Mouse (Mus musculus): ENCODE data around the gene Ifitm6. TPM values are rescaled to one million over a fixed set of nuclear protein-coding genes. Genes with fewer than 3 reads are reported as not detected.
A peak's percentile ranks its signal among the peaks of the same experiment; 100 is the strongest.

Ifitm6 gene
- total RNA-seq, 2 experiments from 2014 or later, result not detected

DNA sequence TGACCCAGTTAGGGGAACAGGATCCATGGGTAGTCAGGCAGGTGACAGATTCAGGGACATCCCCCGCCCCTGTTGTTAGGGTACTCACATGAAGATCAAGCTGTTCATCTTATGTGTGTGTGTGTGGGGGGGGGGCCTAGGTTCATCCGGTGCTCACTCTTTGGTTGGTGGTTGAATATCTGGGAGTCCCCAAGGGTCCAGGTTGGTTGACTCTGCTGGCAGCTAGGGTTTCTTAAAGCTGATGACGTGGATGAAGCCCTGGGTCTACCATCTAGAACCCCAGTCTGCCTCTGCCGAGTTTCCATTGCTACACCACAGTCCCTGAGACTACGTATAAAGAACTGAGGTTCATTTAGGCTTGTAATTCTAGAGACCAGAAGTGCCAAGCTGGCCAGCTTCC lies 1.3 kb upstream of the Ifitm6 start:
- DNase-seq (ENCODE audit: extremely low spot score in 1 of 2, low spot score in 2 of 2), result no peak
- intact Hi-C loops (cut with DNase I), result no loop called here

DNA sequence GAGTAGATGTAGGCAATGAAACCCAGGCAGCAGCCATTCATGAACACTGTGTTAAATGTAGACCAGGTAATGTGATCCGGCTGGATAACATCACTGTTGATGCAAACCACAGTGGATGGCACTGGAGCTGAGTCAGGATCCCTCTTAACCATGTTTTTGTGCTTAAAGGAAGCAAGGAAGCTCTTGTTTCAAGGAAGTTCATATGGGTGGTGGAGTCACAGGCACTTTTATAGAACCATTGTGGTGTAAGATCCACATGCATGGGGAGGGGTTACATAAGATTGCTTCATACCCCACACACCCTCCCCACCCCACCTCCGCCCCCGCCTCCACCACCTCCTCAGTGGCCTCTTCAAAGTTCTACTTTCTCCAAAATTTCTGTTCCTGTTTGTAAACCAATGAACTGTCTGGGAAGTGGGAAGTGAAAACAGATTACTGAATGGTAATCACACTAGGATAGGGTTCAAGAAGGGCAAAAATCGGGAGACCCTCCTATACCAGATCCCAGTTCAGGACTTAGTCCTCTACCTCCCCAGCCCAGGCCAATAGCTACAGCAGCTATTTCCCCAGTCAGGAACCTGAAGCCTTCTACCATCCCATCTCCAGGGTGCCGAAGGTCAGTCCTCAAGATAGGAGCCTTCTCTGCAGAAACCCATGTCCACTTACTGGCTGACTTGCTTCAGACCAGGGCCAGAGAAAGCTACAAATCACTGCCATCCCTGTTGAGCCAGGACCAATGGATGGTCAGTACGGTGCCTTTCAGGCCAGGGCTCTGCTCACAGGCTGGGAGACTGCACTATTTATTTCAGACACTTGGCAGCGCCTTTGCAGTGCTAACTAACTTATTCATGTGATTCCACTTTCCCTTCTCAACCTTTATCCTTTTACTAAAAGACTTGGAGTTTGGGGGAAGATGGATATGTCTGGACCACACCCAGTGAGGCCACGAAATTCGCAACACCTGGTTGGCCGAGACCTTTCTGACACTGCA lies 722 bp downstream of the Ifitm6 start:
- DNase-seq (ENCODE audit: extremely low spot score in 1 of 2, low spot score in 2 of 2), result no peak
- intact Hi-C loops (cut with DNase I), result no loop called here

DNA sequence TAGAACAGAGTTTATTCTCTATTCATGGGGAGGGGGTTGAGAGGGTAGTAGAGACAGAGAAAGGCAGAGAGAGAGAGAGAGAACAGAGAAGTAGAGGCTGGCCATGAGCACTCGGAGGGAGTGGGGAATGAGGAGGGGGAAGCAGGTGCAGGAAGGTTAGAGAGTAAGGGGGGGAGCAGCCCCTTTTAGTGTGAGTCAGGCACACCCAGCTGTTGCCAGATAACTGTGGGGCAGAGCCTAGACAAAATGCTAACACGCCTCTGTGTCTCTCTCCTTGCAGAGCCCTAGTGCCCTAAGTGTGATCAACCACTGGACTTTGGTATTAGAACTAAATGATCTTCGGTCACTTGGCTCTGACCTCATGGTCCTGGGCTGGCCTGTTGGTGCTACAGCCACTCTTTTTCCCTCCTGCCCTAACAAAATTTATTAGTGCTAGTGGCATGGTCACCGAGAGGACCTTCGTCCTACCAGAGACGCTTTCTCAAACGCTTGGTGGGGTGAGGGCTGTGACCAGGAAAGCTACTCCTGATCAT lies 6.4 kb downstream of the Ifitm6 start:
- DNase-seq (ENCODE audit: extremely low spot score in 1 of 2, low spot score in 2 of 2), result no peak
- intact Hi-C loops (cut with DNase I), result no loop called here

DNA sequence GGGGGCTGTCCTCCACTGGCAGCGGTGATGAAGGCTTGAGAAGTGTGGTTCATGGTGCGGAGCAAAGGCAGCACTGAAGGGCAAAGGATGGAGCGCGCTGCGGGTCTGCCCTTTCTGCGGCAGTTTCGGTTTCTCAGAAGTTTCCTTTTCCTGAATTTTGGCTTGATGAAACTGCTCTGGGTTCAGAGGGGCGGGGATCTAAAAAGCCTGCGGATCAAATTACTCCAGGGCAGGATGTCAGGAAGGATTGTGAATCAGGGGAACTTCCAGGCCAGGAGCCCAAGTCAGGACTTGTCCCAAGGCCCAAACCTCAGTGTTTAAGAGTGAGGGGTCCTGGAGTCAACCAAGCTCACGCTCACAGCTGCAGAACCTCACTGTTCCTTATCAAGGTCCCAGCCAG lies 7.1 kb downstream of the Ifitm6 start, which contains the start of gene Ifitm3:
TSS of gene Ifitm3 (minus strand) at position 178 of the 400 bp plus-strand sequence.
- intact Hi-C loops (cut with DNase I), result no loop called here
- peak in 1 of 2 experiments; percentile 38 for DNase-seq (ENCODE audit: extremely low spot score in 1 of 2, low spot score in 2 of 2)

DNA sequence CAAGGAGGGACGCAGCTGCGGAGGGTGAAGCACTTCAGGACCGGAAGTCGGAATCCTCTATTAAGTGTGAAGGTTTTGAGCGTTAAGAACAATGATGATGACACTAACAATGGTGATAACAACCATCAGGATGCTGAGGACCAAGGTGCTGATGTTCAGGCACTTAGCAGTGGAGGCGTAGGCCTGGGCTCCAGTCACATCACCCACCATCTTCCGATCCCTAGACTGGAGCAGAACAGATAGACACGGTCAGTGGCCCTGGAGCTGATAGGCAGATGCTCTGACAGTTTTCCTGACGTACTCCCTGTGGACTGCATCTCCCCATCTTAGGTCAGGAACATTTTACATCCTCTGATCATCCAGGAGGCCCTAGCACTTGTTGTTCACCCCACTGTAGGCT lies 8.1 kb downstream of the Ifitm6 start:
- intact Hi-C loops (cut with DNase I), result loop anchor here (2.0 to 5.0 kb wide), 2 partner anchors 39 to 52 kb away; partner anchors contain the start of genes Gm45717 and Ifitm2
- DNase-seq (ENCODE audit: extremely low spot score in 1 of 2, low spot score in 2 of 2), result no peak

DNA sequence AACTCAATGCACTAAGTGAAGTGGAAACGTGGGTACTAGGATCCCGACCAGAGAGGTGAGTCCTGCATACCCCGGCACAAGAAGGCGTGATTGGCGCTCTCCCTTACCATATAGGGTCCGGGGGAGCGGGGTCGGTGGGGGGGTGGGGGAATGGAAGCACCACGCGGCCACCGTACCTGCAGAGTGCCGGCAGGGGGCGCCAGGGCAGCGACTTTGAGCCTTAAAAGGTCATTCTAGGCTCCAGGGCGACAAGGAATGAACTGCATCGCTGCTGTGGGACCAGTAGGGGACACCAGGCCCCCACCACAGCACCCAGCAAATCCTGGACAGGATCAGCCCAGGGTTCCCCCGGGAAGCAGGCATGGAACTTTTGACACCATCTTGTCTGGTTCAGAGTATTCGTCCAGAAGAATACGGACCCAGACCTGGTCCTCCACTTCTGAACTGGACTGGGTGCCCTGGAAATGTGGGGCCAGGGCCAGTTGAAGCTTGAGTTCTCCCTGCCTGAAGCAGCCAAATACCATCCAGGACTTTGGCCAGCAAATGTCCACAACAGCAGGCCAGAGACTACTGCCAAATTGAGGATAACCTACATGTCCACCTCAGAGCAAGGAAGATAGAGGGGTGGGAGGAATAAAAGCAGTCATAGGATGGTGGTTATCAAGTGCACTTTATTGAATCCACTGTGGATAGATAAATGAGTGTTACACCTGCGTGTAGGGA lies 8.6 kb downstream of the Ifitm6 start:
- peak; percentile 40 to 85 for DNase-seq (ENCODE audit: extremely low spot score in 1 of 2, low spot score in 2 of 2)
- intact Hi-C loops (cut with DNase I), result loop anchor here (2.0 to 5.0 kb wide), 2 partner anchors 40 to 52 kb away; partner anchors contain the start of genes Gm45717 and Ifitm2

DNA sequence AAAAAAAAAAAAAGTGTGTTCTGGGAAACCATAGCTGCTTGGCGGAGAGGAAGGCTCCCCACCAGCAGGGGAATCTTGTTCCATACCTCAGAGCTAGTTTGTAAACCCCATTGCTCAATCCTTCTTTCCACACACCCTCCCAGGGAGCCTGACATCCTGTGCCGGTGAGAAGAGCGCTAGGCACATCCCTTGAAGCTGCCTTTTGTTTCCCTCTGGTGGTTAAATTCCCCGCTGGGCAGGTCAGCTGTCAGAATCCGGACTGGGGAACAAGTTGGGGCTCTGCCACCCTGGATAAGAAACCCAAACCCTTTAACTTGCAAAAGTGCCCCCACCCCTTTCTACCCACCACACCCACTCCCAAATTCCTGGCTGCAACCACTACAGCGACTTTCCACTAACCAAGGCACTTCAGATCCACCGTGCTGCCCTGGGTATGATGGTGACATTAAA lies 9.4 kb downstream of the Ifitm6 start:
- peak in 1 of 2 experiments; percentile 38 for DNase-seq (ENCODE audit: extremely low spot score in 1 of 2, low spot score in 2 of 2)
- intact Hi-C loops (cut with DNase I), result loop anchor here (2.0 to 5.0 kb wide), 2 partner anchors 40 to 51 kb away; partner anchors contain the start of genes Gm45717 and Ifitm2

DNA sequence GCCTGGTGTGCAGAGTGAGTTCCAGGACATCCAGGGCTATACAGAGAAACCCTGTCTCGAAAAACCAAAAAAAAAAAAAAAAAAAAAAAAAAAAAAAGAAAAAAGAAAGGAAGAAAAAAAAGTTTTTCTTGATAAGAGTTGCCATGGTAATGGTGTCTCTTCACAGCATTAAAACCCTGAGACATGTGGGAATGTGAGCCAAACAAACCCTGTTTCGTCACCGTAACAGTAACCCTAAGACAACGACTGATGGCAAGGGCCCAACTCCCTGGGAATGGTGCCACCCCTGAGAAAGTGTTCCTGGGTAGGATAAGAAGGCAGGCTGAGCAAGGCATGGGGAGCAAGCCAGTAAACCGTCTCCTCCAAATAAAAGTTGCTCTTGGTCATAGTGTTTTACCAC lies 10.8 kb downstream of the Ifitm6 start:
- intact Hi-C loops (cut with DNase I), result loop anchor here (5.0 kb wide), 1 partner anchor 50 kb away; the partner anchor contains the start of genes Gm45717 and Ifitm2
- DNase-seq (ENCODE audit: extremely low spot score in 1 of 2, low spot score in 2 of 2), result peak; percentile 52 to 53

DNA sequence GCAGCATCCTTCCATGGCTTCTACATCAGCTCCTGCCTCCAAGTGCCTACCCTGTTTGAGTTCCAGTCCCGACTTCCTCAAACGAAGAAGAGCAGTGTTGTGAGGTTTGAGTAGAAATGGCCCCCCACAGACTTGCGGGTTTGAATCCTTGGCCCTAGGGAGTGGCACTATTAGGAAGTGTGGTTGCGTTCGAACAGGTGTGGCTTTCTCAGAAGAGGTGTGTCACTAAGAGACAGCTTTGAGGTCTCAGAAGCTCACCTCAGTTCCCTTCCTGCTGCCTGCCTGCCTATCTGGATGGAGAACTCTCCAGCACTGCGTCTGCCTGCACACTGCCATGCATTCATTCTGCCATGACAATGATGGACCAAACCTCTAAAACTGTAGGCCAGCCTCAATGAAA lies 11.3 kb downstream of the Ifitm6 start:
- no peak for DNase-seq (ENCODE audit: extremely low spot score in 1 of 2, low spot score in 2 of 2)
- intact Hi-C loops (cut with DNase I), result loop anchor here (5.0 kb wide), 1 partner anchor 49 kb away; the partner anchor contains the start of genes Gm45717 and Ifitm2

DNA sequence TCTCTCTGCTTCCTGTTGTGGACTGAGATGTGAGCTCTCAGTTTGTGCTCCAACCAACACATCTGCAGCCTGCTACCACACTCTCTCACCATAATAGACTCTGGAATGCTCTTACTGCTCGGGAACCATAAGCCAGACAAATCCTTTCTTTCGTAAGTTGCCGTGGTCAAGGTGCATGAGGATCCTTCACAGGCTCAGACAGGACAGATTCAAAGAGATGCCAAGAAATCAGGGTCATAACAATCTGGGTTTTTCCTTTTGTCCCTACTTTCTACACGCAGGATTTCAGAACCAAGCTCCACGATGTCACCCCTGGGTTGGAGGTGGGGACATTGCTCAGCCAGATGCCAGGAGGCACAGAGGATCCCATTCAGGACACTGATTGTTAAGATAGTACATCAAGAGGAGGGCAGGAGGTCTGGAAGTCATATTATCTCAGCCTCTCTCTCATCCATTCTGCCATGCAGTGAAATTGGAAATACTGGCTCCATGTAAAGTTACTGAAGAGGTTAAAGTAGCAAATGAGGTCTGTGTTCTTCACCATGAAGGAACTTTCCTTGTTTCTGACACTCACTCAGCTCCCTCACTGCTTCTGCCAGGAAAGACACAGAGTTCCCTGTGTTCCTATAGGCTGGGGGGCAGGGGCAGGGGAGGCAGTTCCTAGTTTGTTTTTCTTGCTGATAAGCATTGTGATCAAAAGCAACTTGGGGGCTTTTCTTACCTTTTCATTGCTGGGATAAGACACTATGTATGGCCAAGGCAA lies 14.3 kb downstream of the Ifitm6 start:
- intact Hi-C loops (cut with DNase I), result no loop called here
- DNase-seq (ENCODE audit: extremely low spot score in 1 of 2, low spot score in 2 of 2), result no peak

DNA sequence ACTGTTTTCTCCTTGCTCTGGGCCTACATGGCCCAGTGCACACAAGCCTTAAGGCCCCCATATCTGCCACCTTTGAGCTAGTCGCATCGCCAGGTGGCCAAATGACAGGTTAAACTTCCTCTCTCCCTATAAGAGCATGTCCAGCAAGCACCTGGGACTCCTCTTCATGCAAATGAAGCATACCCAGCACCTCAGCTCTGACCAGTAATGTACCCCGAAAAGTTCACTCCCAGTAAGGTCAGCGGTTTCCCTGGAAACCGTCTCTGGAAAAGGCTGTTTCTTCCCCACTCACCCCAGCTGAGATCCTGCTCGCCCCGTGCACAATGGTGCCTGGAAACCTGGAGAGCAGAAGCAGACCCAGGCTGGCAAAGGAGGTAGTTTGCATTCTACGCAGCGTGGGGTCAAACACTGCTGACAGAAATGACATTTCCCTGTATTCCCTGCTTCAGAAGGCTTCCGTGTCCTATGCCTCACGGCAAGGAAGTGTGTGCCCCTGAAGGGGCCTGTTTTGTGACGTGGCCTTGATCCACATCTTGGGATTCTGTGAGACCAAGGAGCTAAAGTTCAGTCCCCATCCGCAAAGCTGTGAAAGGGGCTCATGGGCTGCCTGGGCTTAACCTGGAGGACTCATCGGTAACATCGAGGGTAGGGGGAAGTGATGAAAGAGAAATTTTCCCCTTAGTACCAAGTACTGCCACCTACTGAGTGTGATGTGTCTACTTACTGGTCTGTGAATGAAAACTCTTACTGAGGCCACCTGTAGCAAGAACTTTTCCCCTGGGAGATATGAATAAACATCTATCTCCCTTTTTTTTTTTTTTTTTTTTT lies 16.6 kb downstream of the Ifitm6 start:
- intact Hi-C loops (cut with DNase I), result no loop called here
- no peak for DNase-seq (ENCODE audit: extremely low spot score in 1 of 2, low spot score in 2 of 2)

DNA sequence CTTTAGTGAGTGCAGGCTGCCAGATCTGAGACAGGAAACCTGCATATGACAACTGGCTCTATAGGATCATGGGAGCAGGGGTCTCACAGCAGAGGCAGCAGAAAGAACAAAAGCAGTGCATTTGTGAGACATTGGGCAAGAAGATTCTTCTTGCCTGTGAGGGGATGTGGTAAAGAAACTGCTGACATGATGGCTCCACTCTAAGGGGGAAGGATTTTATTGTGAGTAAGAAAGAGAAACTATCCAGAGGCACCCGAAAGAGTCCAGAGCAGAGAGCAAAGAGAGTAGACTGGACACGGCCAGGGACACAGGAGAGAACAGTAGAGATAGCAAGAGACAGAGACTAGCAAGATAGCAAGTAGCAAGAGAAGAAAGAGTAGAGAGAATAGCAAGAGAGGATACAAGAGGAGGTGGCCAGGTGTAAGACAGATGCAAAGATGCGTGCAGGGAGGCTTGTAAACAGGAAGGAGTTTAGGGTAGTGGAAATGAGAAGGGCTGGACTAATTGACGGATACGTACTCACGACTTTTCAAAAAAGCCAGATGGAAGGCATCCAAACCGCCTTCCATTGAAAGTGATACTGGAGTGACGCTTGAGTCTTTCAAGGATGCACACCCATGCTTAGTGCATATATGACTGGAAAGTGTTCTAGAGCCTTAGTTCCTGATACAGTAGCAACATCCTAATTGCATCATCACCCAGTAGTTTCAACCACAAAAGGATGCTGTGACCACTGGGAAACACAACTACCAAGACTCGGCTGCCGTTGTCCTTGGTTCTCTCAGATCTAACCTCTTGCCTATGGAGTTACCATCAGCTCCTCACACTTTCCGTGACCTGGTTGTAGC lies 18.6 kb downstream of the Ifitm6 start:
- intact Hi-C loops (cut with DNase I), result no loop called here
- no peak for DNase-seq (ENCODE audit: extremely low spot score in 1 of 2, low spot score in 2 of 2)

DNA sequence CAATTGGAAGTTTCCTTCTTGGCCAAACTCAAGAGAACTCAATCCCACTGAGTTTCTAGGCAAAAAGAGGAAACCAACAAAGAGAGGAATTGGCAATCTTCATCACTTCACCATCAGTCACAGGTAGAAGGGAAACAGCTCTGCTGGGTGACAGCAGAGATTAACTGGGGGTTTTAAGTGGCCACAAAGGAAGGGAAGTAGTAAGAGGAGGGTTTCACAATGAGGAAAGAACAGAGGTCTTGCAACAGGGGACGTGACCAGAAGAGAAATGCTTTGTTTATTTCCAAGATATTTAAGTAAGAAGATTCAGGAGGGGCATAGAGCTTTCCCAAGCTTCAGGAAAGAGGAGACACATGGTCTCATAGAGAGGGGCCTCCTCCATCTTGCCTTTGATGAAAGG lies 19.9 kb downstream of the Ifitm6 start:
- intact Hi-C loops (cut with DNase I), result no loop called here
- DNase-seq (ENCODE audit: extremely low spot score in 1 of 2, low spot score in 2 of 2), result no peak

DNA sequence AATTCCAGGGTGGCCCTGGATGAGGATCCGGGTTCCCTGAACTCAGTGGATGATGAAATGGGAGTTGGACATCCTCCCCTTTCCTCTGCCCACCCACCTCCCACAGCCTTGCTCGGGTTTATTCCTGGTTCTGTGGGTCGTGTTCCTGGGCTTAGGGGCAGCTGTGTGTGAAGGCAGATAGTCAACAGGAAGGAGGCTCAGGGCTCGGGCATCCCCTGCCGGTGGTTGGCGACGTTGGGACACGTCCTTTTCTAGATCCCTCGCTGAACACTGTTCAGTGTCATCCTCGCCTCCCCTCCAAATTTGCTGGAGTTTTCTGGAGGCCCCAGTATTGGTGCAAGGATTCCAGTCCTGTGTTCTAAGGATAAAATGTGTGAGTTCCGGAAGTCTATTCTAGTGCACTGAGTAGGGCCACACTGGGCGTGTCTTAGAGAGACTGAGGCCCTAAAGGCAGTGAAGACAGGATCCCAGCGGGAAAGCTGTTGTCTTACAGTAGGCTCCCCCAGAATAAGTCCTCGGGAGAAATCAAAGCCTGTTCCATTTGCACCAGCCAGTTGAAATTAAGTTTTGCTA lies 26.5 kb downstream of the Ifitm6 start:
- intact Hi-C loops (cut with DNase I), result no loop called here
- DNase-seq (ENCODE audit: extremely low spot score in 1 of 2, low spot score in 2 of 2), result no peak

DNA sequence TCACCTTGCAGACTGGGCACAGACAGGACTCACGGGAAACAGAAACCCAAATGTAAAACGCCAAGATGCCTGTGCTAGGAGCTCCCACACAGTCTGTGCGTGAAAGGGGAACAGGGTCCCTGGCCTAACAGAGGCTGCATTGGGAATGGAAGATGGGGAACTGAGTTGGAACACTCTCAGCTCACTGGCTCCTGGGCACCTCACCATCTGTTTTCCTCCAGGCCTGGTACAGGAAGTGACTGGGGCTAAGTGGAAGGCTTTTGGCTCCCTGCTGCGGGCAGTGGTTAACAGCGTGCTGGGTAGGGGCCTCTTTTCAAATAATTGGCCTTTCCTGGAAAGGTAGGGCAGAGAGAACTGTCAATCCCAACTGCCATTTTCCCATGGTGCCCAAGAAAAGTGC lies 27.1 kb downstream of the Ifitm6 start:
- intact Hi-C loops (cut with DNase I), result no loop called here
- DNase-seq (ENCODE audit: extremely low spot score in 1 of 2, low spot score in 2 of 2), result no peak

DNA sequence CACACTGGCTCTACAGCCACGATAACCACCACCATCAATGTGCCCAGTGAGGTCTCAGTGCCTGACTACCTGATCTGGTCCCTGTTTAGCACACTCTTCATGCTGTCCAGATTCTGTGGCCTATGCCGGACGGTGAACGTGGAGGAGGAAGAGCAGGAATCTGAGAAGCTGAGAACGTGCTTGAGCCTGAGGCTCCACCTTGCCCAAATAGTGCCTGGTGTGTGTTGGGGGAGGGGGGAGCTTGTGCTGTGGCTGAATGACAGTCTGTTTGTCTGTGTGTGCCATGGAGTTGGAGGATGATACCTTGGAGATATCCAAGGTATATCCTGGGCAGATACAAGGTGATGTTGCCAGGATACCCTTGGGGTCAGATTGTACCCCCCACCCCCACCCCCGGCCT lies 27.5 kb downstream of the Ifitm6 start:
- intact Hi-C loops (cut with DNase I), result no loop called here

More for the DNA sequence above, 27.5 kb downstream of the Ifitm6 start:
- no peak for DNase-seq (ENCODE audit: extremely low spot score in 1 of 2, low spot score in 2 of 2)
